29 mouse cellular contexts compared by ENCODE assay signal in the genomic region with DNA sequence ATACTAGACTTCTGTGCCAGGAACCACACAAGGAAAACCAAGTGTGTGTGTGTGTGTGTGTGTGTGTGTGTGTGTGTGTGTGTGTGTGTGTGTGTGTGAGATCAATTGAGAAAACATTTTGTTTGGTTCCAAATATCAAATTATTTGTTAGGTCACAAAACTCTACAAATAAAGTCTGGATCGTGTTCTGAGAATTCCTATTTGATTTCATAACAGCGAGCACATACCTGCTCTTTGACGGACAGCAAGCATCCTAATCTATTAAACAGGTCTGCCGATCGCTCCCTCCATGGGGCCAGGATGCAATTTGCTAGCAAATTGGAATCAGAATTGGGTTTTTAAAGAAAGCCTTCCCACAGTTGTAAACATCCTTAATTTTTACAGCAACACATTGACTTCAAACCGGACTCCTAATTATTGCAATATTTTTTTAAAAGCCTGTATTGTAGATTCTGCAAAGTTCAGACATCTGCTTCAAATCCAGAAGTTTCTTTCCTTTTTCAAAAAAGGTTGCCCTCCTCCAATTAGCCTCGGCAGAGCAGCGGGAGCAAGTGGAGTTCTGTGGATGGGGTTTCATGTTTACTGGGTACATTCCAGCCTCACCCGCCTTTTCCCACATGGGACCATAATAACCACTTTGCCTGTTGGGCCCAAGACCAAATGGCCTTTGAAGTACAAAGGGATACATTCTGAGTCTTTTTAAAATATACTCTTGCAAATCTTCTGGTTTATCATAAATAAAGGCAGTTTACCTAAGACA.
A peak's percentile ranks its signal among the peaks of the same experiment; 100 is the strongest.
DNase-seq lines count a peak whose midpoint lies in the region; ATAC-seq lines count a peak whose summit lies in the region.
"Had no signal": no experiment of that assay in that cellular context is flagged by ENCODE, and none has a peak within 500 bp of the region (broad histone marks: within the 10 kb centered on the region; RNA-seq: fewer than 3 reads in every experiment).

No protein-coding gene starts in this region.

- peak; percentile 70 for ATAC-seq in embryonic facial prominence, embryonic 15.5 days (ENCODE audit: insufficient number of reproducible peaks, low FRiP score, low TSS enrichment, low read depth)
- ATAC-seq in limb, embryonic 12.5 days (ENCODE audit: insufficient number of reproducible peaks, insufficient read depth, low FRiP score, low TSS enrichment, low read depth) = peak; percentile 73; the same call in 1 of the 2 replicates
- no peak for ATAC-seq in kidney, embryonic 14.5 days (ENCODE audit: low FRiP score, low TSS enrichment)
- ATAC-seq: hindbrain, embryonic 16.5 days; intestine, embryonic 16.5 days; midbrain, embryonic 16.5 days had no signal

- H3K9ac ChIP-seq in embryonic facial prominence, embryonic 15.5 days = no peak overlapping the region
- H3K9ac ChIP-seq in limb, embryonic 12.5 days (replicated peaks) = no peak overlapping the region
- H3K9ac ChIP-seq in kidney, embryonic 14.5 days (ENCODE audit: low read depth, low read length) = no peak overlapping the region
- H3K9ac ChIP-seq: forebrain, embryonic 12.5 days; heart, embryonic 15.5 days; liver, embryonic 15.5 days; lung, embryonic 15.5 days; neural tube, embryonic 13.5 days; stomach, embryonic 15.5 days had no signal

- no peaks in the 10 kb centered on the region for H3K9me3 ChIP-seq in embryonic facial prominence, embryonic 15.5 days (replicated peaks)
- no peaks in the 10 kb centered on the region for H3K9me3 ChIP-seq in limb, embryonic 12.5 days
- no peaks in the 10 kb centered on the region for H3K9me3 ChIP-seq in kidney, embryonic 14.5 days (ENCODE audit: control insufficient read depth, low read length)
- H3K9me3 ChIP-seq: forebrain, embryonic 12.5 days; heart, embryonic 15.5 days; liver, embryonic 15.5 days; lung, embryonic 15.5 days; neural tube, embryonic 13.5 days; stomach, embryonic 15.5 days had no signal

- 30% methylated on average over 9 of the region's 9 CpGs for whole genome bisulfite sequencing in embryonic facial prominence, embryonic 15.5 days
- 16% methylated on average over 9 of the region's 9 CpGs for WGBS in limb, embryonic 12.5 days
- 72% methylated on average over 9 of the region's 9 CpGs for WGBS in kidney, embryonic 14.5 days

- H3K4me3 ChIP-seq in embryonic facial prominence, embryonic 15.5 days (replicated peaks) = no peak overlapping the region
- H3K4me3 ChIP-seq in limb, embryonic 12.5 days (replicated peaks) = no peak overlapping the region
- no peak overlapping the region for H3K4me3 ChIP-seq in kidney, embryonic 14.5 days (ENCODE audit: low read length)
- H3K4me3 ChIP-seq: forebrain, embryonic 12.5 days; heart, embryonic 15.5 days; left cerebral cortex, adult 2 months; liver, embryonic 15.5 days; lung, embryonic 15.5 days; myocyte; neural tube, embryonic 13.5 days; stomach, embryonic 15.5 days had no signal

- no peaks in the 10 kb centered on the region for H3K27me3 ChIP-seq in embryonic facial prominence, embryonic 15.5 days
- no peaks in the 10 kb centered on the region for H3K27me3 ChIP-seq in limb, embryonic 12.5 days
- H3K27me3 ChIP-seq in kidney, embryonic 14.5 days (ENCODE audit: control insufficient read depth, insufficient read depth, low read length) = no peaks in the 10 kb centered on the region
- H3K27me3 ChIP-seq: forebrain, embryonic 12.5 days; heart, embryonic 15.5 days; liver, embryonic 15.5 days; lung, embryonic 15.5 days; neural tube, embryonic 13.5 days; stomach, embryonic 15.5 days had no signal

- H3K36me3 ChIP-seq in embryonic facial prominence, embryonic 15.5 days = no peaks in the 10 kb centered on the region
- H3K36me3 ChIP-seq in limb, embryonic 12.5 days = no peaks in the 10 kb centered on the region
- no peaks in the 10 kb centered on the region for H3K36me3 ChIP-seq in kidney, embryonic 14.5 days (ENCODE audit: control insufficient read depth, insufficient read depth, low read length)
- H3K36me3 ChIP-seq: forebrain, embryonic 12.5 days; heart, embryonic 15.5 days; liver, embryonic 15.5 days; lung, embryonic 15.5 days; neural tube, embryonic 13.5 days; stomach, embryonic 15.5 days had no signal

- no peak overlapping the region for H3K4me2 ChIP-seq in embryonic facial prominence, embryonic 15.5 days (replicated peaks)
- H3K4me2 ChIP-seq in limb, embryonic 12.5 days = peak overlapping the region; percentile 21; the same call in 1 of the 2 replicates
- H3K4me2 ChIP-seq in kidney, embryonic 14.5 days (replicated peaks; ENCODE audit: low read depth, low read length) = no peak overlapping the region
- H3K4me2 ChIP-seq: forebrain, embryonic 12.5 days; heart, embryonic 15.5 days; liver, embryonic 15.5 days; lung, embryonic 15.5 days; neural tube, embryonic 13.5 days; stomach, embryonic 15.5 days had no signal

- H3K27ac ChIP-seq in embryonic facial prominence, embryonic 15.5 days (replicated peaks) = no peak overlapping the region
- H3K27ac ChIP-seq in limb, embryonic 12.5 days = no peak overlapping the region
- no peak overlapping the region for H3K27ac ChIP-seq in kidney, embryonic 14.5 days (ENCODE audit: low read depth, low read length)
- H3K27ac ChIP-seq: forebrain, embryonic 12.5 days; heart, embryonic 15.5 days; left cerebral cortex, adult 2 months; liver, embryonic 15.5 days; lung, embryonic 15.5 days; neural tube, embryonic 13.5 days; stomach, embryonic 15.5 days had no signal

- peak; percentile 9 for DNase-seq in embryo, embryonic 10 days (ENCODE audit: low spot score)
- no peak for DNase-seq in embryo, embryonic 9.5 days (ENCODE audit: extremely low spot score)
- DNase-seq in embryo, embryonic 11 days = peak; percentile 36
- no peak for DNase-seq in right cerebral cortex, adult 18-20 months
- DNase-seq in layer of hippocampus, postnatal 10 days (ENCODE audit: low spot score in 2 of 2) = no peak
- DNase-seq: cerebellum, adult 9-10 months; heart, postnatal 4 days; kidney, postnatal 4 days; layer of hippocampus, adult 9-11 months; left cerebral cortex, postnatal 4 days; lung, postnatal 36 days; retina, postnatal 1 day; right cerebral cortex, postnatal 4 days; thymus, adult 18-20 months; thymus, postnatal 36 days had no signal

- H3K4me1 ChIP-seq in embryonic facial prominence, embryonic 15.5 days = no peaks in the 10 kb centered on the region
- H3K4me1 ChIP-seq in limb, embryonic 12.5 days (replicated peaks) = peaks cover 14% of the 10 kb centered on the region
- H3K4me1 ChIP-seq in kidney, embryonic 14.5 days (ENCODE audit: control insufficient read depth, insufficient read depth, low read length) = no peaks in the 10 kb centered on the region
- H3K4me1 ChIP-seq: forebrain, embryonic 12.5 days; heart, embryonic 15.5 days; lung, embryonic 15.5 days; neural tube, embryonic 13.5 days; stomach, embryonic 15.5 days had no signal

Comparison
In these comparisons a context has a peak if more than half of its experiments do, and no peak if none do; other contexts are left out.
1. DNase-seq: peak in embryo, embryonic 10 days (single experiment) and embryo, embryonic 11 days (single experiment); none in embryo, embryonic 9.5 days (single experiment), right cerebral cortex, adult 18-20 months (single experiment) and layer of hippocampus, postnatal 10 days (0 of 2).